Mouse (Mus musculus) stomach, postnatal 0 days (tissue): ENCODE results near the gene Gm6217.
"Not testable (repeated sequence)": the region's sequence is repeated elsewhere in the genome, so short reads cannot be mapped to it uniquely, and the experiment has no call there.

Experiments used
- CTCF ChIP-seq: IDR thresholded peaks from 2 replicates; pipeline ENCODE4 v1.5.1; 2016; ENCODE audit warnings: antibody characterized with exemption, low read depth, mild to moderate bottlenecking, moderate library complexity
- EP300 ChIP-seq: optimal IDR thresholded peaks from 2 replicates; pipeline ENCODE3; 2016; ENCODE audit warnings: antibody characterized with exemption

DNA sequence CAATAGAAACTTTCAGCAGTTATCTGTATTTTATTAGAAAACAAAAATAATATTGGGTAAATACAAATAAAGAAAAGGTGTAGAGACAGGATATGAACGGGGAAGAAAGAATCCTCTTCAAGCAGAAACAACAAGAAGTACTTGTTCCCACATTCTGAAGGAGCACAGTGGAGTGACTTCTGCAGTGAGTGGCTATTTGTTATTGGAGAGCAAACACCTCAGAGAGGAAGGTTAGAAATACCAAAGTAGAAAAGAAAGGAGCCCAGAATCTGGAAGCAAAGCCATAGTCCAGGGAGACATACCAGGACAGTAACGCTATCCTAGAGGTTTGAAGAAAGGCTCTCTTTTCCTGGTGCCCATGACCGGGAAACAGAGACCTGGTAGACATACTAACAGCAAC is 641 bp downstream of the Gm6217 start:
- TF ChIP-seq CTCF, EP300: not testable (repeated sequence)
